Mouse (Mus musculus): ENCODE data around the gene Trp53tg5. TPM values are rescaled to one million over a fixed set of nuclear protein-coding genes. Genes with fewer than 3 reads are reported as not detected.
A peak's percentile ranks its signal among the peaks of the same experiment; 100 is the strongest.

The Trp53tg5 gene
- total and polyA plus RNA-seq, 3 experiments, result not detected

DNA sequence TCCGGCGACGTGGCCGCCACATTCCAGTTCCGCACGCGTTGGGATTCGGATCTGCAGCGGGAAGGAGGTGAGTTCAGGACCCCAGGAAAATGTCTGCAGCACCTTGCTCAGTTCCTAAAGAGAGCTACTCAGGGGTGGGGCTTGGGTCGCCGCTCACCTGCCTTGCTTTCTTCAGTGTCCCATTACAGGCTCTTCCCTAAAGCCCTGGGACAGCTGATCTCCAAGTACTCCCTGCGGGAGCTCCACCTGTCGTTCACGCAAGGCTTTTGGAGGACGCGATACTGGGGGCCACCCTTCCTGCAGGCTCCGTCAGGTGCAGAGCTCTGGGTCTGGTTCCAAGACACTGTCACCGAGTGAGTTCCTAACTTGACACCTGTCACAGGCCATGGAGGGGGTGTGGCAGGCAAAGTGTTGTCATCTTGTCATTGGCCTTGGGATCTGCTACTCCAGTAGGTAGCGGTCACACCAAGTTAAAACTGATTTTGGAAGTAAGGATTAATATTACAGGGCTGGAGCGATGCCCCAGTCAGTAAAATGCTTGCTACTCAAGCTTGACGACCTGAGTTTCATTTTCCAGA, 24.3 kb upstream of the Trp53tg5 start:
- dilution Hi-C loops (cut with MboI; ENCODE audit: extremely low pct_ligation_motif_present, extremely low pct_unique_long_range_greater_than_20kb, low sequenced_read_pairs), result no loop called here
- TF ChIP-seq USF2 (conservative IDR thresholded peaks at IDR 0.05; ENCODE audit: low read depth, low read length) (no peak), SIN3A (IDR thresholded peaks at IDR 0.05; ENCODE audit: low read length) (no peak; the same call in 1 of the 2 replicates), JUN (IDR thresholded peaks at IDR 0.05; ENCODE audit: insufficient read depth, low read depth, low read length) (no peak), ETS1 (conservative IDR thresholded peaks at IDR 0.05; ENCODE audit: low read depth, low read length) (no peak), POLR2AphosphoS2 (IDR thresholded peaks at IDR 0.05; ENCODE audit: low read depth, low read length) (no peak), BHLHE40 (IDR thresholded peaks at IDR 0.05; ENCODE audit: low read depth, low read length) (no peak), GABPA (IDR thresholded peaks at IDR 0.05; ENCODE audit: insufficient replicate concordance, low read depth, low read length) (no peak), MAX (IDR thresholded peaks at IDR 0.05; ENCODE audit: low read length) (no peak), SMC3 (IDR thresholded peaks at IDR 0.05; ENCODE audit: low read depth, low read length) (no peak), MAZ (IDR thresholded peaks at IDR 0.05; ENCODE audit: low read depth, low read length) (no peak), IRF4 (IDR thresholded peaks at IDR 0.05; ENCODE audit: low read depth, low read length) (no peak), CHD1 (IDR thresholded peaks at IDR 0.05; ENCODE audit: low read depth, low read length) (no peak), ZC3H11A (IDR thresholded peaks at IDR 0.05; ENCODE audit: low read depth, low read length) (no peak), TCF12 (IDR thresholded peaks at IDR 0.05; ENCODE audit: low read depth, low read length) (no peak), POLR2A (IDR thresholded peaks at IDR 0.05; ENCODE audit: low read depth, low read length) (no peak), TBP (conservative IDR thresholded peaks at IDR 0.05; ENCODE audit: low read depth, low read length) (no peak), JUND (conservative IDR thresholded peaks at IDR 0.05; ENCODE audit: low read depth, low read length) (no peak), MYC (IDR thresholded peaks at IDR 0.05; ENCODE audit: low read depth, low read length) (no peak), ZKSCAN1 (IDR thresholded peaks at IDR 0.05; ENCODE audit: borderline replicate concordance, low read depth, low read length) (no peak), ELF1 (IDR thresholded peaks at IDR 0.05; ENCODE audit: low read depth, low read length) (no peak)
- peaks cover 4% of the 10 kb centered on the region for H3K79me2 ChIP-seq (replicated peaks; ENCODE audit: control insufficient read depth, extremely low read depth, insufficient read depth, poor library complexity, severe bottlenecking)
- no peak for DNase-seq (ENCODE audit: extremely low read depth)
- no peaks in the 10 kb centered on the region for H3K9me3 ChIP-seq (replicated peaks; ENCODE audit: low read length)
- peaks cover 8 to 32% of the 10 kb centered on the region in 2 experiments for H3K4me1 ChIP-seq (ENCODE audit: control insufficient read depth in 1 of 2, insufficient read depth in 2 of 2)
- H3K4me3 ChIP-seq (replicated peaks in 1 of 3; ENCODE audit: low read depth in 2 of 3, low read length in 2 of 3, poor library complexity in 1 of 3), result peak overlapping the region; percentile 79 to 94 (median 93)
- peak overlapping the region; percentile 41; the same call in 1 of the 2 replicates for H3K27ac ChIP-seq (ENCODE audit: insufficient read depth, low read depth)
- no peaks in the 10 kb centered on the region for H3K27me3 ChIP-seq (replicated peaks)
- peaks cover 33 to 40% of the 10 kb centered on the region in 2 experiments for H3K36me3 ChIP-seq (replicated peaks in 1 of 2; ENCODE audit: control insufficient read depth in 1 of 2, insufficient read depth in 1 of 2, low read length in 1 of 2)
- in situ Hi-C loops (cut with MboI; ENCODE audit: low pct_ligation_motif_present, low pct_unique_long_range_greater_than_20kb, low sequenced_read_pairs), result no loop called here
- H3K4me2 ChIP-seq (ENCODE audit: insufficient read depth, low read depth, poor library complexity, severe bottlenecking), result peak overlapping the region; percentile 72
- peak overlapping the region; percentile 72 for H3K9ac ChIP-seq (ENCODE audit: insufficient read depth, low read depth)

Measured in CH12.LX (cell line).